Mouse (Mus musculus): ENCODE data around the gene Camkk1. TPM values are rescaled to one million over a fixed set of nuclear protein-coding genes. Genes with fewer than 3 reads are reported as not detected.

The Camkk1 gene
- polyA plus RNA-seq, 1 experiment from 2014 or later, result 3.5 TPM

GRCm38 (mm10) chr11:73090283-73090682 lies 71.5 kb downstream of the Camkk1 start, which contains the start of gene Itgae:
Itgae (plus strand) TSS chr11:73090583.
- 80% methylated on average over 4 of the region's 4 CpGs for WGBS

GRCm38 (mm10) chr11:73090826-73091225 lies 72.0 kb downstream of the Camkk1 start:
- H3K27me3 ChIP-seq (ENCODE audit: insufficient read depth, low read length), result no peaks in the 10 kb centered on the region
- H3K27ac ChIP-seq (ENCODE audit: low read depth), result no peak overlapping the region
- 83% methylated on average over 2 of the region's 2 CpGs for WGBS
- ATAC-seq (ENCODE audit: insufficient read depth), result no peak
- no peaks in the 10 kb centered on the region for H3K36me3 ChIP-seq (ENCODE audit: insufficient read depth)
- TF ChIP-seq CTCF (IDR thresholded peaks at IDR 0.05; ENCODE audit: low read depth), result no peak
- H3K9ac ChIP-seq, result no peak overlapping the region
- no peak overlapping the region for H3K4me3 ChIP-seq (ENCODE audit: low read depth, low read length)
- no peak overlapping the region for H3K4me2 ChIP-seq
- no peaks in the 10 kb centered on the region for H3K4me1 ChIP-seq (ENCODE audit: insufficient read depth)
- H3K9me3 ChIP-seq (ENCODE audit: low read depth, low read length), result no peaks in the 10 kb centered on the region
- DNase-seq, result no peak

More at GRCm38 (mm10) chr11:73090283-73090682, 71.5 kb downstream of the Camkk1 start, which contains the start of gene Itgae:
- DNase-seq (no peak), ATAC-seq (ENCODE audit: insufficient read depth) (no peak)
- H3K4me1 ChIP-seq (ENCODE audit: insufficient read depth), result no peaks in the 10 kb centered on the region
- no peaks in the 10 kb centered on the region for H3K27me3 ChIP-seq (ENCODE audit: insufficient read depth, low read length)
- no peak within 1 kb of the TSS for H3K4me2 ChIP-seq
- H3K9ac ChIP-seq, result no peak within 1 kb of the TSS
- no peak within 1 kb of the TSS for H3K27ac ChIP-seq (ENCODE audit: low read depth)
- no peaks in the 10 kb centered on the region for H3K9me3 ChIP-seq (ENCODE audit: low read depth, low read length)
- no peak within 1 kb of the TSS for H3K4me3 ChIP-seq (ENCODE audit: low read depth, low read length)
- no peaks in the 10 kb centered on the region for H3K36me3 ChIP-seq (ENCODE audit: insufficient read depth)
- no peak for TF ChIP-seq CTCF (IDR thresholded peaks at IDR 0.05; ENCODE audit: low read depth)

Other genes with a start within 250 kb of the Camkk1 start
- 4.3 and 4.7 TPM in 2 replicates for gene Cyb5d2, start 222.9 kb upstream of the Camkk1 start, polyA plus RNA-seq (2014; fragmentation: Nextera tagmentation; extraction: Ambion mirVana)
- 12.2 and 12.6 TPM in 2 replicates for gene Zzef1, start 222.8 kb upstream of the Camkk1 start, polyA plus RNA-seq (2014; fragmentation: Nextera tagmentation; extraction: Ambion mirVana)
- 7.4 and 7.6 TPM in 2 replicates for gene Atp2a3, start 57.8 kb upstream of the Camkk1 start, polyA plus RNA-seq (2014; fragmentation: Nextera tagmentation; extraction: Ambion mirVana)
- gene P2rx1, start 19.9 kb upstream of the Camkk1 start, polyA plus RNA-seq (2014; fragmentation: Nextera tagmentation; extraction: Ambion mirVana), result 1.9 and 2.1 TPM in 2 replicates
- gene Ncbp3, start 28.8 kb downstream of the Camkk1 start, polyA plus RNA-seq (2014; fragmentation: Nextera tagmentation; extraction: Ambion mirVana), result 12.3 and 13.2 TPM in 2 replicates
- 0.38 and 0.55 TPM in 2 replicates for gene Itgae, start 71.6 kb downstream of the Camkk1 start, polyA plus RNA-seq (2014; fragmentation: Nextera tagmentation; extraction: Ambion mirVana)
- 23.2 and 23.3 TPM in 2 replicates for gene Haspin, start 119.3 kb downstream of the Camkk1 start, polyA plus RNA-seq (2014; fragmentation: Nextera tagmentation; extraction: Ambion mirVana)
- gene P2rx5, start 141.4 kb downstream of the Camkk1 start, polyA plus RNA-seq (2014; fragmentation: Nextera tagmentation; extraction: Ambion mirVana), result 0.15 and 0.21 TPM in 2 replicates
- 118 and 135 TPM in 2 replicates for gene Emc6, start 158.0 kb downstream of the Camkk1 start, polyA plus RNA-seq (2014; fragmentation: Nextera tagmentation; extraction: Ambion mirVana)
- gene Tax1bp3, start 158.1 kb downstream of the Camkk1 start, polyA plus RNA-seq (2014; fragmentation: Nextera tagmentation; extraction: Ambion mirVana), result 252 and 263 TPM in 2 replicates
- gene Ctns, start 180.0 kb downstream of the Camkk1 start, polyA plus RNA-seq (2014; fragmentation: Nextera tagmentation; extraction: Ambion mirVana), result 11.4 and 12.7 TPM in 2 replicates
- 0.93 and 1.3 TPM in 2 replicates for gene Shpk, start 180.5 kb downstream of the Camkk1 start, polyA plus RNA-seq (2014; fragmentation: Nextera tagmentation; extraction: Ambion mirVana)
- not detected in 2 replicates for gene Trpv1, start 215.3 kb downstream of the Camkk1 start, polyA plus RNA-seq (2014; fragmentation: Nextera tagmentation; extraction: Ambion mirVana)
- 0.09 and 0.18 TPM in 2 replicates for gene Trpv3, start 248.4 kb downstream of the Camkk1 start, polyA plus RNA-seq (2014; fragmentation: Nextera tagmentation; extraction: Ambion mirVana)